Mouse (Mus musculus) embryonic fibroblast, embryonic 13.5 days (primary cell): ENCODE data around the gene Mcpt4.

Experiments used
- CTCF ChIP-seq: IDR thresholded peaks from 2 replicates; pipeline ENCODE4 v1.5.1; 2011; ENCODE audit warnings: mild to moderate bottlenecking, control low read depth, low read length, moderate library complexity, borderline replicate concordance; ENCODE audit not compliant: insufficient read depth
- POLR2A ChIP-seq: IDR thresholded peaks from 2 replicates; pipeline ENCODE4 v1.6.1; 2011; ENCODE audit warnings: low read depth, mild to moderate bottlenecking, control low read depth, low read length, moderate library complexity

DNA sequence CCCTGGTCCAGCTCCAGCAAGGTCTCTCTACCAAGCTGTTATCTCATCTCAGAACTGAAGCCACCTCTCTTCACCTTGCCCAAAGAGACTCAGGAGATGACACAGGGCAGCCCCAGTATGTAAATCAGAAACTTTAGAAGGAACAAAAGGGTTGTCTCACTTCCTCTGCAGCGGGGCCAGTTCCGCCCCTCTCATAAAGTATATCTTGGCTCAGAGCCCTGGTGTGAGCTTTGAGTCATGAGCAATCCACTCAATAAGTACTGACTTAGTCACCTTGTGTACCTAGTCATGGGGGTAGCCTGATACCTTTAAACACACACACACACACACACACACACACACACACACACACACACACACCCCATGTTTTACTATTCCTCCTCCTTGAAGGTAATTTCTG lies 27.7 kb downstream of the Mcpt4 start:
- TF ChIP-seq POLR2A (no peak), CTCF (no peak)
